Mouse (Mus musculus): ENCODE measurements around the gene Cebpg.

Cebpg gene

GRCm38 (mm10) chr7:35025409-35026275, 30.7 kb downstream of the Cebpg start:
- DNase-seq (ENCODE audit: low read depth), result no peak

DNA sequence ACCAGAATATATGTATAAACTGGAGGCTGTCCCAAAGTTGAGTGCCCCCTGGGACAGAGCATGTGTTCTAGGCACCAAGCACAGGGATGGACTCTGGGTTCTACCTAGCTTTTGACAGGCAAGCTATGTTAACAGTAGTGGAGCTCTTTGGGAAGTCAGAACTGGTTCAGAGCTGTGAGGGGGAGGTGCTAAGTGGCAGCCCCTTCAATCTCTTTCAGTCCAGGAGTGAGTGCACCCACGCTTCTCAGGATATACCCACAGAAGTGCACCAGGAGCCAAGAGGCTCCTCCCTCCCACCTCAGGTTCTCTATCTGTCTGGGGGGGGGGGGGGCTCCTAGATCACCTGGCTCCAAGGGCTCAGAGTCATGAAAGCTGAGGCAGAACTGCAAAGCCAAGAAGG, 31.9 kb downstream of the Cebpg start:
- no peak for DNase-seq (ENCODE audit: low read depth)

- DNase-seq (ENCODE audit: low read depth), result no peak
Measured at GRCm38 (mm10) chr7:35023251-35023650, 33.1 kb downstream of the Cebpg start.

GRCm38 (mm10) chr7:35021365-35021764, 35.0 kb downstream of the Cebpg start:
- DNase-seq (ENCODE audit: low read depth), result no peak

GRCm38 (mm10) chr7:35015252-35015651, 41.1 kb downstream of the Cebpg start:
- DNase-seq (ENCODE audit: low read depth), result no peak

DNA sequence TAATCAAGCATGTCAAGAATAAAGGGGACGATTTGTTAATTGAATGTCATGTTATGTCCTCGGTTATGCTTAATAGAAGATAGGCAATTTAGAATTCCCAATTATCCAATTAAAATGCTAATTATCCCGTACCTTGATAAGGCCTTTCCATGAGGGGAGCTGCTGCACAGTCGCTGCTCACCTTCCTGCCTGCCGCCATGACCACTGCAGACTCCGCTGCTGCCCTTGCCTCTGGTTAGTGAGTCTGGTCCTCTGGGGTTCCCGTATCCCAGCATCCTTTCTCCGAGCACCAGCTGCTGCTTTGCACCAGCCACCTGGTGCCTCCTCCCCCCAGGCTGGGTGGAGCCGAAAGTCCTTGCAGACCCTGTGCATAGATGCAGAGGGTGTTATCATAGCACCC, 43.1 kb downstream of the Cebpg start:
- DNase-seq (ENCODE audit: low read depth), result no peak

GRCm38 (mm10) chr7:35006661-35007060, 49.7 kb downstream of the Cebpg start:
- DNase-seq (ENCODE audit: low read depth), result no peak

GRCm38 (mm10) chr7:35003171-35003737, 53.1 kb downstream of the Cebpg start:
- no peak for DNase-seq (ENCODE audit: low read depth)

DNA sequence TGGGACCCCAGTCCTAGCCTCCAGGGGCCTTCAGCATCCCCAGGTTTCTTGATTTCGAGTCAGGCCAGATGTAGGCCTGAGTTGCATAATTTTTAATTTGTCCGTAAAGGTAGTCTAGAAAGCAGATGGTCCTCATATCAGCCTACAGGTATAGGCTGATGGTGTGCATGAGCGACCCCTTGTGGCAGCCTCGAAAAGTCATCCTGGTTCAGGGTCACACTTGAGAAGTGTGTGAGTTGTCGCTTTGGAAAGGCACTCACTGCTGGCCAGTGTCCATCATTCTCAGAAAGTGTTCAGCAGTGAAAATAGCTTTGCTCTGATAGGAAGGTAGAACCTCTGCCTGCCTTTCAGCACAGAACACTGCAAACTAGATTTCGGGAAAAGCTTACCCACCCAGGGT, 55.5 kb downstream of the Cebpg start:
- DNase-seq (ENCODE audit: low read depth), result no peak

All from fibroblast of lung, adult 2 months (primary cell).